Mouse (Mus musculus) heart, postnatal 0 days (tissue): Measurements from ENCODE around the gene Macrod1.

Source experiments
- CTCF ChIP-seq: IDR thresholded peaks from 2 replicates; pipeline ENCODE4 v1.5.1; 2016; ENCODE audit warnings: antibody characterized with exemption, control low read depth, low read depth
- EP300 ChIP-seq: IDR thresholded peaks from 2 replicates; pipeline ENCODE4 v1.6.1; 2016; ENCODE audit warnings: antibody characterized with exemption, low read depth

GRCm38 (mm10) chr19:7014481-7015135 lies 42.0 kb upstream of the Macrod1 start:
- TF ChIP-seq EP300 (no peak), CTCF (no peak)
